Mouse (Mus musculus): ENCODE data around the gene Cpe. TPM values are rescaled to one million over a fixed set of nuclear protein-coding genes. Genes with fewer than 3 reads are reported as not detected.
"Not testable (repeated sequence)": the region's sequence is repeated elsewhere in the genome, so short reads cannot be mapped to it uniquely, and the experiment has no call there.

Gene Cpe
- total RNA-seq, 2 experiments from 2014 or later = 345 to 374 TPM

DNA sequence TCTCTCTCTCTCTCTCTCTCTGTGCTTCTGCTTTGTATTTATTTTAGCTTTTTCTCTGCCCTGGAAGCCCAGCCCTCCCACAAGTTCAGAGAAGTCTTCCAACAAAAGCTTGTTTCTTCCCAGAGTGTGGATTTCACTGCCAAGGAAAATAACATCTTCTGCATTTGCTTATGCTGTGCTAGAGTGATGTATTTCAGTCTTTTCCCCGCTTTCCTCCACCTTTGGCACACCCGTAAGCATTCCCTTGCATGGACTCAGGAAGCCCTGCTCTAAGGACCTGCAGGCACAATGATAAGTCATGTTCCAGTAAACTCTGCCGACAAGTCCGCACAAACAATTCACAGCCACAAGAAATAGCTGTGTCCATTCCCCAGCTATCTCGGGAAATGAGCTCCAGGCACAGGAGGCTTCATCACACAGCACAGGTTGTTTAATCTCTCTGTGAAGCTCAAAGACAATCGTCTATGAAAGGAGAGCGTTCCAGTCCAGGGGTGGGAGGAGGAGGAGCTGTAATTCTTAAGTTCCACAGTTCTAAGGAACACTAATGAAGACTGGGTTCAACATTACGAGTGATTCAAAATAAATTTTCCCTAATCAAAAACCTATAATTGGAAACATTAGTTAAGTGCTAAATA, 17.8 kb downstream of the Cpe start:
- DNase-seq = no peak

DNA sequence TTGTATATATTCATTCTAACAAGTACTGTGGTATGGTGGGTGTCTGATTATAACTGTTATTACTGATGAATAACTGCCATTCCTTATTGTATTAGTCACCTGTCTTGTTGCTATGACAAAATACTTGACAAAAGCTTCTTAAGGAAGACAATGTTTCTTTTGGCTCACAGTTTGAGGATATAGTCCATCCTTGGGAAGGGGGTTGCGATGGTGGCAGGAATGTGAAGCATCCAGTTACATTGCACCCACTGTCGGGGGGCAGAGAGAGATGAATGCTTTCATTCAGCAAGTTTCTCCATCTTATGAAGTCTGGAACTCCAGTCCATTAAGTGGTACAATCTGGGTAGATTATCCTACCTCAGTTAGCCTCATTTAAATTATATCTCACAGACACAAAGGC, 19.9 kb downstream of the Cpe start:
- DNase-seq = no peak

DNA sequence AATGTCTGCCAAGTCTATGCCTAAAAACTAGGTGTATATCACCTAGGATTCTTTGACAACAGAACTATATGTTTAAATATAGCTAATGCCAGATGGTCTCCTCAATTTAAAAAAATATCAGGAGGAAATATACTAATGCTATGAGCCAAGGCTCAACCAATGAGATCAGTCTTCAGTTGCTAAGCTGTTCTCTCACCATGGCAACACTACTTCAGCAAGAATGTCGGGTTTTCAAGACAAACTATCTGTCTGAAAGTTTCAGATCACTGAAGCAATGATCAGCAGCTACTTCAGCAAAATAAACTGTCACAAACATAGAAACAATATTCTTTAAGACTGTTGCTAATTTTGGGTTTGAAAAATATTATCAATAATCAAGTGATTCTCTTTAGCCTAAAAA, 20.9 kb downstream of the Cpe start:
- no peak for DNase-seq

DNA sequence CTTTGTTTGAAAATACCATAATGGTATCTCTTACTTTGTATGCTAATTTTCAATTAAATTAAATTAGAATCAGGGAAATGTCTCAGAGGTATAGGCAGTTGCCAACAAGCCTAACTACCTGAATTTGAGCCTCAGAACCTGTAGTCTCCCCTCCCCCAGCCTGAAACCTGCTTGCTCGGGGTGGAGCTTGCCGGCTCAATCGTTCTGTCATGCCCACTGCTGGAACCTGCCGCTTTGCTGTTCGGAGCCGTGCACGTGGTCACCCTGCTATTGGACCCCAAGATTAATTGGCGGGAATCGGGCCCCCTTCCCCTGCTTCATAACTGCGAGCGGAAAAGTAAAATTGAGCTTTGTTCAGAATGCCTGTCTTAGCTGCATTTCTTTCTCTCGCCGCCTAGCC, 26.5 kb downstream of the Cpe start:
- not testable (repeated sequence) for DNase-seq

DNA sequence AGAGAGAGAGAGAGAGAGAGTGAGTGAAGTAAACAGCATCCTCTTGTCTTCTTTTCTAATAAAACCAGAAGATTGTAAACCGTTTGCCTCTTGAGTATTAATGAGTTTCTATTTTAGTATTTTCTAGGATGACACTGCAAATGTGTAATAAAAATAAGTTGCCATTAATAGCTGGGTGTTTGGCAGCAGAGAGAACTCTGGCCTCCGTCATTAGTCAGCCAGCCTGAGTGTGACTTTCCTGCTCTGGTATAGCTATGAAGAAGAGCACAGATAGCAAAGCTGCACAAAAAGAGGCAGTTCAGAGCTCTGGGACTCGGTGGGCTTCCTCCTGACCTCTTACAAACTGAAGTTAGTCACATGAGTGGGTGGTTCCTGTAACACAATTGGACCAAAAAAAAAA, 27.3 kb downstream of the Cpe start:
- no peak for DNase-seq

DNA sequence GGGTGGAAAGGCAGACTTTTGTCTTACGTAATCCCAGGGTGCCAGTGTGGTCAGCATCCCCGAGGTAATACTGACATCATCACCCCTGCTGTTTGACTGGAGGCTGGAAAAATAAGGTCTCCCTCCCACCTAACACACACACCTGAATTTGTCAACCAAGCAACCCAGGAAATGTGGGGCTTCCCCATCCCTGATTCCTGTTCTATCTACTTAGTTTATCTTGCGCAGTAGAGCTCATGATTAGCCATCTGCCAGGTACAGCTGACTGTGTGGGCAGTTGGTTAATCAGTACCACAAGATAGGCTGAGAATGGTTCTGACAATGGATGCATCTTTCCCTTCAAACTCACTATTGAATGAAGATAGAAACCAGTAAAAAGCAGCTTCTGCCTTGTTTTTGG, 28.0 kb downstream of the Cpe start:
- DNase-seq = no peak

DNA sequence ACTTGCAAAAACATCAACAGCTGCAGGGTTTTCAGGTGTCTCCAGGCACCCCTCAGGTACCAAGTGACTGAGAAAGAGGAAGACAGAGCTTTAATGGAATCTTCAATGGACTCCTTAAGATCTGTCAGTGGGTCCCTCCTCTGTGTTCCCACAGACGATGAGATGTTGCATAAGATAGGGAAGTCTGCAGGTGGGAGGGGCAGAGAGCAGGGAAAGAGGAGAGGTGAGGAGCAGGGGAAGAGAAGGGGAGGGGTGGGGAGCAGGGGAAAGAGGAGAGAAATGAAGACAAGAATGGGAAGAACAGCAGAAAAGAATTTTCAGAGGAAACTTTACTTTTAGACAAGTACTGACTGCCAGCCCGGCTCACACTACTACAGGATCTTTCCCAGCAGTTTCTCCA, 28.5 kb downstream of the Cpe start:
- no peak for DNase-seq

DNA sequence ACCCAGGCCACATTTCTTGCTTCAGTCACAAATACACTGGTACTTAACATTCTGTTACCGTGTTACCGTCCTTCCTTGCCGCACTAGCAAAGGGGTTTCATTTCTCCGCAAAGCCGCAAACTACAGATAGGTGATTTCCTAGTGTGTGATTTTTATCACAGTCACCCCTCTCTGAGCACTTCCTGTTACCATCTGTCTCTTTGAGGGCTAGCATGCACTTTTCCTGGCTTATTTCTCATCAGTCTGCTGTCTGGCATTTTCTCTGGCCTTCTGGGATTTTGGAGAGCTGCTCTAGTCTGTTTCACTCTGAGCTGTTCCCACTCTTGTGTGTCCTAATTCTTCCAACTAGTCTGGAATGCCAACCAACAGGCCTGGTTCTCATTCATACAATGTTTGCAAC, 33.8 kb downstream of the Cpe start:
- no peak for DNase-seq

DNA sequence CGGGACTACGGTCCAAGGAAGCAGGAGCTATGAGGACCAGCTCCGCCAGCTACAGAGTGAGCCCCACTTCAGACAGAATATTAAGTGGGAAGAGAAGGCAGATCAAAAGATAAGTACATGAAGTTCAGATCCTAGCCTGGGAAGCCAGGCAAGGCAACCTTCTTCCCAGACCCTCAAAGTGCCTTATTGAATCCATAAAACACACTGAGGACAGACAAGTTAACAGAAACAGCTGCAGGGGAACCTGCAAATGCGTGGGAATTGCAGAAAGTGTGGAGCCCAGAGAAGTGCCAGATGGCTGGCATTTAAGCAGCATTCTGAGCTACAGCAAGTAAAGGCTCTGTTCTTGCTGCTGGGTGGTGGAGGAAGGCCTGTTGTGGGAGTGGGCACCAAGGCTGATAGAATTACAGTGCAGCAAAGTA, 34.9 kb downstream of the Cpe start:
- no peak for DNase-seq

DNA sequence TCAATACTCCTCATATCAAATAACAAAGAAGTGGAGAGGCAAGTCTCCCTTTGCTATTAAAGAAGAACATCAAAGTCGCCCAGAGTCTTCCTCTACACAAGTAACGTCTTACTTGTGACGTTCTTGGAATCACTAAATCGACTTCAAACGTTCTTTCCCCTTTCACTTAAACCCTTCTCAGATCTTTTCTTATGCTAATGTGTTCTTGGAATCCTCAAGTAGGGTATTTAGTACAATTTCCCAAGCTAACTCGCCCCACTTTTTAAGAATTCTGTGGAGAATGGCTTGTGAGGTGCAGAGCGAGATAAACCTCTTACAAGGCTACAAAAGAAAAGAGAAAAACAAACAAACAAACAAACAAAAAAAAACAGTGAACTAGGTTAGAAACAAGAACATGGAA, 35.3 kb downstream of the Cpe start:
- no peak for DNase-seq

DNA sequence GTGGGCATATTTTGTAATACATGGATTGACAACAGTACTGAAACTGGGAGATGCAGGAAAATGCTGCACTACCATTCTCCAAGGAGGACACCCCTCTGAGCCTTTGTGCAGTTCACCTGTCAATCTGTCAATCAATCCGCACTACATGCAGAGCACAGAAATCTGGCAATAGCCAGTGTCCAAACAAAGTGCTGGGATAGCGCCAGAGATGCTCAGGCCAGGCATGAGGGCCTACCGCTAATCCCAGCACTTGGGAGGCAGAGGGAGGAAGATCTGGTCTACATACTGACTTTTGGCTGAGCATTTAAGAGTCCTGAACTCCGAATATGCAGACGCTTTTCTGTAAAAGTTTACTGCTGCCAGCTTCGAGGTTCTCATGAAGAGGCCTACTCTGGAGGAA, 37.0 kb downstream of the Cpe start:
- no peak for DNase-seq

DNA sequence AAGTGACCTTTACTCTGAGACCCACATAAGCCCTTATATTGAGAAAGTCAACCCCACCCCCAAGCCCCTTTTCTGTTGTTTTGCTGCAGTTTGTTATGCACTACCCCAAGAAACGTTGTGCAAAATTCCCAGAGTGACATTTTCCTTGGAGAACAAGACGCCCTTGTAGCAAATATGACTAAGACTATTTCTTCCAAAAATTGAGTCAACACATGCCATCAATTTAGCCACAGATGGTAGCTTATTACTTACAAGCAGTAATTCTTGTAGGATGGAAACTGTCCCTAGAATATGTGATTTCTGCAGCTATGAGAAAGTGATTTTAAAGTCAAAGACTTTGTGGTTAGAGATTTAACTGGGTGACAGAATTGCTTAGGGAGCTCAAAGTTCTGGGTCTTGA, 37.8 kb downstream of the Cpe start:
- DNase-seq = no peak

DNA sequence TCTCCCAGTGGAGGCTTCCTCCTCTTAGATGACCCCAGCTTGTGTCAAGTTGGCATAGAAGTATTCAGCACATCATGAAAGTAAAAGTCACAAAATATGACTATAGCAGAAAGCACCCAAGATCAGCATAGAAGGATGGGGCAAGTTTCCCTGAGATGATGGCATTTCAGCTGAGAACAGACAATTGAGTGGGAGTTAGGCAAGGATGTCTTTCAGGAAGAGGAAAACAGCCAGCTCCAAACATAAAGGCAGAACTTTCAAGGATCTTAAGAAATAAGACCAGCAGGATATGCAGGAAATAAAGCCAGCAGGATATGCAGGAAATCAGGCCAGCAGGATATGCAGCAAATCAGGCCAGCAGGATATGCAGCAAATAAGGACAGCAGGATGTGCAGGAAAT, 40.6 kb downstream of the Cpe start:
- no peak for DNase-seq

DNA sequence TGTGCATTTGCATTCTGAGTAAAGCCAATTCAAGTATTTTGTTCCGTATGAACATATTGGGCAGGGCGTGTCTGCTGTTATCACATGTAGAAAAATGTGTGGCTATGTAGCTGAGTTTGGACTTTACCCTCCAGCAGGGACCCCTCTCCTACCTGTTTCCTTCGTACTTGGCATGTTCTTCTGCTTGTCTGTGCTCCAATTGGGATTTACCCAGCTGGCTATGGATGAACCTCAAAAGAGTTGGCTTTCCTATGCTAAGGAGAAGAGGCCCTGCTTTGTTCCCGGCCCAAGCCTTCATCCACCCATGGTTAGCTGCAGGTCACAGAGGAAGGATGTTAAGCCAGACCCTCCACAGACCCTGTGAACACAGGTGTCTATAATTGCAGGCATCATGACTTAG, 44.8 kb downstream of the Cpe start:
- DNase-seq = no peak

DNA sequence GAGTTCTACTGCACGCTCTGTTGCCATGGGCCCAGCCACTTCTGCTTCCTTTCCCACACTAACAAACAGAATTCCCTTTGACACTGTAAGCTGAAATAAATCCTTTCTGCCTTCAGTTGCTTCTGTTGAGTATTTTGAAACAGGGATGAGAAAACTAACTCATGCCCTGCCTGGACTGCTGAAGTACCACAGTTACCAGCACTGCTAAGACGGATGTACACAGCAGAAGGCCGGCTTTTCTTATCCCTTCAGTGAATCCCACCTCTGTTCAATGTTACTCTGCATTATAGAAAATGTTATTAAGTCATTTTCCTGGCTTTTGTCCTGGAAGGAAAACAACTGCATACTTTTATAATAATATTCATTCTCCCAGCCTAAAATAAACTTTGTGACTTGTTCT, 45.7 kb downstream of the Cpe start:
- DNase-seq = no peak

DNA sequence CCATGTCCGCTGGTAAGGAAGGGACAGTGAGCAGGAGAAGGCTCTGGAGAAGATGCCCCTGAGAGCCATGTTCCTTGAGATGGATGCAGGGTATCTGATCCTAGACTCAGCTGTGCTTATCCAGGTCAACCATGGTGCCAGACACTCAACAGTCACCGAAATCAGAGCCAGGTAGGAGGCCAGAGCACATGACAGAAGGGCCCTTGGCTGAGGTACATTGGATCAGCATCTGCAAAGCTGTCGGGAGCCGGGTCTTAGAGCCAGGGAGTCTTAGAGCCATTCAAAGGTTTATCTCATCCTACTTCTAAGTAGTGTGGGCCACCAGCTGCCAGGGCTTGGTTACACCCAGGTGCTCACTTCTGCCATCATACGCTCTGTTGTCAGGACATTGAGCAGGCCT, 46.4 kb downstream of the Cpe start:
- DNase-seq = no peak

DNA sequence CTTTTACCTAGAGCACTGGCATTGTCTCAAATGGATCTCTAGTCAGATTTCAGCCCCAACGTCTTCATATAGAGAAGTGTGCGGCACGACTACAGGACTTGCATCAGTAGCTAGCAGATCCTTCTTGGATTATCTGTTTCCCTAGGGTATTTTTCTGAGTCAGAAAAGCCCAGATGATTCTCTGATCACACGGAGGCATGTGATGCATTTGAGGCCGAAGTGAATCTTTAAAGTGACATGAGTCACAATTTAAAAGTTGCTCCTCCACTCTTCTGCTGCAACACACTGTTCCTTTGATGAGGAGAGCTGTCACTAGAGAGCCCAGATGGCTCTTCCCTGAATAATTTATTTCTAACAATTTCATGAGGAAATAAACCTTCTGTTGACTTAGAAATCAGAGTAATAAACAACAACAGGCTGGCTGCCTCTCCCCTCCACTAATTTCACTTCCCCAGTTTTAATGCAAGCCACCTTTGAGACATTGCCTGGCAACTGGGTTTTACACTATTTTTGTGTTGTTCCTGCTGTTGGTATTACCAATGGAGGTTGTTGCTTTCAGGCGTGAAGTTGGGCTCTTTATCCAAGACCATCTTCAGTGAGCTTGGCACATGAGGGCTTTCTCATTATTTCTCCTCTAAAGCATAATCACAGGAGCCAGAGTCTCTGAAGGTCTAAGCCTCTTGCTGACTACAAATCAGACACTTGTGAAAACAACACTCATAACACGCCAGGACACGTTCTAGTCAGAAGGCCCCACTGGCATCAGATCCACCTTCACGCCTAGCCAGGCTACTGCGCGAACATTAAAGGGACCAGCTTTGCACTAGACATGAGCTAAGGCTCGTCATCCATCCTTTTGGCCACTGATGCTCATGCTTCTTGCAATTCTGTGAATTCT, 48.5 kb downstream of the Cpe start:
- DNase-seq = no peak

DNA sequence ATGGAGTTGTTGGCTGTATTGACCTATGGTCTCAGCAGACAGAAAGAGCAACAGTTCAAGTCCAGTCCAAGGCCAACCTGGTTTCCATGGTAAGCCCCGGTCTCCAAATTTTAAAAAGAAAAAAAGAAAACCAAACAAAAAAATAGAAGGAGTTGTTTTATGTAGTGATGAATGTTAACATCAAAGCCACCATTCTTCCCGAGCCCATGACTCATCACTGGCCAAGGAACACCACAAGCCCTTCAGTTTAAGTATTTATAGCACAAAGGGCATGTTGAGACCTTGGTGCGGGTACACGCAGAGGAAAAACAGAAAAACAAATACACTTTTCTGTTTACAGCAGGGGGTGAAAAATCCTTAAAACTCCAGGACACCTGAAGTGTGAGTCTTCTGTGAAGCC, 49.5 kb downstream of the Cpe start:
- DNase-seq = peak; percentile 47

DNA sequence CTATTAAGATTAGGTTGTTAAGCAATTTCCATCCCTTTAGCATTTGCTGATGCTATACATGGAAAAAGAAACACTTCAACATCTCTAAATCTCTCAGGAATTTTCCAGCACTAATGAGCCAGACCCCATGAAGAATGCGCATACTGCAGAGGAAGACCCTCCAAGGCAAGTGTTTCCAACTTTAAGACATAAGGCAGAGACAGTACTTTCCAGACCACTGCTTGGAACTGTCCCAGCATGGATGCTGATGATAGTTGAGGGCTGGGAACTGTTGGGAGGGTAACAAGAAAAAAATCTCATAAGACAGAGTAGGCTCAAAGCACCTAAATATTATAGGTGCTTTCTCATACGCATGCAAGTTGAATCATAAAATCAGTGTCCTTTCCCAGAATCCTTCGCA, 50.1 kb downstream of the Cpe start:
- no peak for DNase-seq

DNA sequence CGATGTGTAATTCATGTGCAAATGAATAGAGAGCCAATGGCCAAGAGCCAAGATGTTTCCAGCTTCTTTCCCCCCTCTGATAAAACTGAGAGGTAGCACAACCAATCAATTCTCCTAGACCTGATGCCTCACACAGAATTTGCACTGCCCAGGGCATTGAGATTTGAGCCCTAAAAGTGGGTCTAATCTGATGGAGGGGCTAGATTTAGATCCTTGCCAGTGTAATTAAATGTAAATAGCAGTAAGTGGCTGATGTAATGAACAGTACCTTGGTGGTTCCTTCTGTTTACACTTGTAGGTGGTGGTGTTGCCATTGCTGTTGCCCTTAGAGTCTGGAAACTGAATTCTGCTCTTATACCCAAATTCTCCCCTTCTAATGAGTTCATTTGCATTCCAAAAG, 52.3 kb downstream of the Cpe start:
- DNase-seq = no peak

DNA sequence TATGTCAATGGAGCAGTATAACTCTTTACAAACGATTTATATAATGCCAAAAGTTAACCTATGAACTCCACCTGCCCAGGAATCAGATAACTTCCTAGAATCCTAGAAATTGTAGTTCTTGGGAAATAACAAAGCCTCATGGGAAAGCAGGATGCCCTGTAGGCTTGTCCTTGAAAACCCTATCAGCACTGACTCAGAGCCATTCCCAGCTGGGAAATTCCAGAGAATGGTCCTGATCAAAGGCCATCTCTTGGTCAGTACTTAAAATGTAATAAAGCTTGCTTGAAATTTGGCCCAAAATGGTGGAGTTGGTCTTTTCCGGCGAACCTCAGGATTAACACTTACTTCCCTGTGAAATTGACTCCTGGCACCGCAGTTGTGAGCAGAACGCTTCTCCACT, 53.2 kb downstream of the Cpe start:
- no peak for DNase-seq

DNA sequence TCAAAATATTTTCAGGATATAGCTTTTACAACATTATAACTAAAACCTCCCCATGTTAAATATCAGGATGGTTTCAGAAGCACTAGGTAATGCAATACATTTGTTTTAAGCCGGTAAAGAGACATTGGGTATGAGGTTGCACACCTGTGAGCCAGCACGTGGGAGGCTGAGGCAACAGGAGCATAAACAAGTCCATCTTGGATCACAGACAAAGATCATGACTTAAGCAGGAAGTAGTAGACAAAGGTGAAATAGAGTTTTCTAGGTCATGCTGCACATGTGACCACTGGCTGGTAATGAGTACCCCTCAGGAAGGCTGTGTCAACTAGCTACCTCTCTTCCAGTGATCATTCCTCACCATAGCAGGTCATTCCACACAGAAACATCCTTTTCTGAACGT, 58.0 kb downstream of the Cpe start:
- no peak for DNase-seq

DNA sequence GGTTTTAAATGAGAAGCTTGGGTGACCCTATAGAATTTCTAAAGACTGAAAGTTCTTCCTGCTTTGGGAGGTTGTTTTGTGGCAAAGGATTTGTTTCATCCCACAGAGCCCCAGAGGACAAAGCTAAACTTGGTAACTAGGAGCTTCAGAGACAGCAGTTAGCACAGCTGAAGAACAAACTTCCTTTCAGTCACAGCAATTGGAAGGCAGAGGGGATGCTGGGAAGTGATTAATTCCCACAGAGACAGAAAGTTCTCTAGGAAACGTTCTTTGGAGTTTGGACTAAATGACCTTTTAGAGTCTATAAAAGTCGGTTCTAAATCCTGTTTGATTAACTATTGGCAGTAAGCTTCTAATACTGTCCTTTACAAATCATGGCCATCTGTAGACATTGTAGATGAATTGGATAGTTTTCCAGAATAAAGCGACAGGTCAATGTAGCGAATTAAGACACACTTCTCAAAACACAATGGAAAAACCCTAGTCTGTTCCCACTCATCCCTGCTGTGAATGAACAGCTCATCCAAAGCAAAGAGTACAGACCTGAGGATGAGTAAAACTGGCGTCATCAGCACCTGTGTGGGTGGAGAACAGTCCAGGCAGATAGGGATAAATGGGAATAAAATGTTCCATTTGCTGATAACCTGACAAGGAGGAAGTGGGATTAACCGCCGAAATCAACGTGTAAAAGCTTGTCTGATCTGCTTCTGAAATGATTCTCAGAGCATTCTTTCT, 58.6 kb downstream of the Cpe start:
- DNase-seq = no peak
